Mouse (Mus musculus) MEL (cell line): ENCODE measurements around the gene Gli1. TPM values are rescaled to one million over a fixed set of nuclear protein-coding genes. Genes with fewer than 3 reads are reported as not detected.
A peak's percentile ranks its signal among the peaks of the same experiment; 100 is the strongest.

Source experiments
- DNase-seq: peaks from one replicate; pipeline ENCODE4 v3.0.0; 2011; ENCODE audit warnings: low read depth, low spot score
- H3K27ac ChIP-seq: 2 replicates; pipeline ENCODE4 v1.5.1; 2012; ENCODE audit warnings: low read depth, mild to moderate bottlenecking, control low read depth, low read length, moderate library complexity; ENCODE audit not compliant: control insufficient read depth
- H3K27me3 ChIP-seq, 2 experiments: fragments of 150-350 bp in 1 of 2; sonication (generic) in 1 of 2; 2 replicates each; pipeline ENCODE4 v1.6.1; 2012; ENCODE audit warnings: low read length in 2 of 2, mild to moderate bottlenecking in 2 of 2, improper control_type of control experiment in 1 of 2, moderate library complexity in 1 of 2; ENCODE audit not compliant: insufficient read depth in 2 of 2, control insufficient read depth in 1 of 2
- H3K36me3 ChIP-seq, 2 experiments: 2 replicates each; pipeline ENCODE4 v1.6.1; 2012 to 2014; ENCODE audit warnings: low read length in 2 of 2, improper control_type of control experiment in 1 of 2, inconsistent platforms in 1 of 2, mild to moderate bottlenecking in 1 of 2; ENCODE audit not compliant: insufficient read depth in 2 of 2, control insufficient read depth in 1 of 2
- H3K4me1 ChIP-seq, 2 experiments: fragments of 150-350 bp in 1 of 2; sonication (generic) in 1 of 2; 2 replicates each; pipeline ENCODE4 v1.6.1; 2012; ENCODE audit warnings: low read length in 2 of 2, improper control_type of control experiment in 1 of 2, mild to moderate bottlenecking in 1 of 2; ENCODE audit not compliant: insufficient read depth in 2 of 2, control insufficient read depth in 1 of 2
- H3K4me3 ChIP-seq, 2 experiments: fragments of 150-350 bp in 1 of 2; sonication (generic) in 1 of 2; 2 replicates each; pipeline ENCODE4 v1.5.1; 2012; ENCODE audit warnings: low read depth in 2 of 2, low read length in 2 of 2, mild to moderate bottlenecking in 2 of 2, moderate library complexity in 2 of 2, control low read depth in 1 of 2, improper control_type of control experiment in 1 of 2; ENCODE audit not compliant: control insufficient read depth in 1 of 2, insufficient read depth in 1 of 2
- H3K79me2 ChIP-seq: 2 replicates; pipeline ENCODE4 v1.6.1; 2012; ENCODE audit warnings: mild to moderate bottlenecking, low read length, moderate library complexity; ENCODE audit not compliant: control insufficient read depth, poor library complexity, insufficient read depth
- H3K9ac ChIP-seq: 2 replicates; pipeline ENCODE4 v1.6.1; 2012; ENCODE audit warnings: low read depth, mild to moderate bottlenecking, control low read depth, low read length, moderate library complexity; ENCODE audit not compliant: control insufficient read depth, poor library complexity, severe bottlenecking
- H3K9me3 ChIP-seq: fragments of 150-350 bp; sonication (generic); replicated peaks from 2 replicates; pipeline ENCODE4 v1.6.1; 2012; ENCODE audit warnings: mild to moderate bottlenecking, low read length, improper control_type of control experiment, moderate library complexity; ENCODE audit not compliant: insufficient read depth
- CHD2 ChIP-seq: IDR thresholded peaks from 2 replicates; pipeline ENCODE4 v1.6.1; 2011; ENCODE audit warnings: low read length, improper control_type of control experiment
- CTCF ChIP-seq, 3 experiments: IDR thresholded peaks in 2 of 3; conservative IDR thresholded peaks in 1 of 3; 2 replicates each; pipeline ENCODE4 v1.5.1; 2011 to 2012; ENCODE audit warnings: low read length in 3 of 3, low read depth in 2 of 3, mild to moderate bottlenecking in 2 of 3, improper control_type of control experiment in 1 of 3, inconsistent platforms in 1 of 3, mixed read lengths in 1 of 3, moderate library complexity in 1 of 3; ENCODE audit not compliant: control insufficient read depth in 1 of 3, insufficient read depth in 1 of 3, poor library complexity in 1 of 3, severe bottlenecking in 1 of 3
- EP300 ChIP-seq, 2 experiments: IDR thresholded peaks; 2 replicates each; pipeline ENCODE4 v1.6.1; 2011; ENCODE audit warnings: improper control_type of control experiment in 2 of 2, low read length in 2 of 2, low read depth in 1 of 2, mild to moderate bottlenecking in 1 of 2
- ETS1 ChIP-seq: IDR thresholded peaks from 2 replicates; pipeline ENCODE4 v1.6.1; 2012; ENCODE audit warnings: low read depth, mild to moderate bottlenecking, inconsistent platforms, low read length, improper control_type of control experiment, moderate library complexity
- GABPA ChIP-seq: IDR thresholded peaks from 2 replicates; pipeline ENCODE4 v1.6.1; 2012; ENCODE audit warnings: low read depth, mild to moderate bottlenecking, inconsistent platforms, low read length, improper control_type of control experiment, moderate library complexity
- KAT2A ChIP-seq: conservative IDR thresholded peaks from 2 replicates; pipeline ENCODE4 v1.6.1; 2012; ENCODE audit warnings: low read depth, low read length, improper control_type of control experiment, inconsistent platforms
- MAFK ChIP-seq: IDR thresholded peaks from 2 replicates; pipeline ENCODE4 v1.6.1; 2011; ENCODE audit warnings: low read depth, mild to moderate bottlenecking, low read length, improper control_type of control experiment, borderline replicate concordance
- MEF2A ChIP-seq: IDR thresholded peaks from 2 replicates; pipeline ENCODE4 v1.6.1; 2014; ENCODE audit warnings: low read depth, mild to moderate bottlenecking, inconsistent platforms, low read length, improper control_type of control experiment; ENCODE audit not compliant: poor library complexity, insufficient replicate concordance, severe bottlenecking; ENCODE audit errors: extremely low read depth
- NELFE ChIP-seq: IDR thresholded peaks from 2 replicates; pipeline ENCODE4 v1.6.1; 2011; ENCODE audit warnings: low read depth, low read length, improper control_type of control experiment
- NRF1 ChIP-seq: IDR thresholded peaks from 2 replicates; pipeline ENCODE4 v1.6.1; 2014; ENCODE audit warnings: low read depth, mild to moderate bottlenecking, inconsistent platforms, low read length, improper control_type of control experiment, moderate library complexity; ENCODE audit not compliant: poor library complexity, insufficient read depth, severe bottlenecking
- POLR2A ChIP-seq, 2 experiments: IDR thresholded peaks; 2 replicates each; pipeline ENCODE4 v1.6.1; 2011 to 2012; ENCODE audit warnings: low read length in 2 of 2, mild to moderate bottlenecking in 2 of 2, control low read depth in 1 of 2, improper control_type of control experiment in 1 of 2, low read depth in 1 of 2, moderate library complexity in 1 of 2; ENCODE audit not compliant: control insufficient read depth in 1 of 2, insufficient read depth in 1 of 2, poor library complexity in 1 of 2
- POLR2AphosphoS2 ChIP-seq: IDR thresholded peaks from 2 replicates; pipeline ENCODE4 v1.6.1; 2011; ENCODE audit warnings: low read length, improper control_type of control experiment
- RAD21 ChIP-seq: IDR thresholded peaks from 2 replicates; pipeline ENCODE4 v1.6.1; 2011; ENCODE audit warnings: mild to moderate bottlenecking, low read depth, low read length, improper control_type of control experiment
- SIN3A ChIP-seq: IDR thresholded peaks from 2 replicates; pipeline ENCODE4 v1.6.1; 2012; ENCODE audit warnings: low read length, improper control_type of control experiment, inconsistent platforms
- TBP ChIP-seq: IDR thresholded peaks from 2 replicates; pipeline ENCODE4 v1.8.0; 2011; ENCODE audit warnings: low read depth, low read length, improper control_type of control experiment
- TCF12 ChIP-seq: IDR thresholded peaks from 2 replicates; pipeline ENCODE4 v1.6.1; 2014; ENCODE audit warnings: low read depth, mild to moderate bottlenecking, inconsistent platforms, low read length, improper control_type of control experiment, moderate library complexity
- USF1 ChIP-seq: IDR thresholded peaks from 2 replicates; pipeline ENCODE4 v1.6.1; 2014; ENCODE audit warnings: low read depth, mild to moderate bottlenecking, inconsistent platforms, low read length, improper control_type of control experiment, moderate library complexity
- ZMIZ1 ChIP-seq: IDR thresholded peaks from 2 replicates; pipeline ENCODE4 v1.6.1; 2012; ENCODE audit warnings: low read depth, mild to moderate bottlenecking, inconsistent platforms, low read length, improper control_type of control experiment, moderate library complexity
- ZNF384 ChIP-seq: IDR thresholded peaks from 2 replicates; pipeline ENCODE4 v1.6.1; 2012; ENCODE audit warnings: low read depth, mild to moderate bottlenecking, inconsistent platforms, low read length, improper control_type of control experiment
- polyA plus RNA-seq, 2 experiments: library from polyadenylated mRNA; stranded (reverse) in 1 of 2; unstranded in 1 of 2; fragments of >175 nt in 1 of 2; fragments of >200 nt in 1 of 2; gene quantifications; 2 replicates each; pipeline versions ENCODE4 v1.2.1 to v1.2.4; 2012; ENCODE audit warnings: low replicate concordance in 2 of 2, low read depth in 1 of 2; ENCODE audit not compliant: insufficient read length in 2 of 2, insufficient read depth in 1 of 2, missing spikeins in 1 of 2
- total RNA-seq: library from RNA; depleted of rRNA; stranded (reverse); fragments of 300-350 nt; gene quantifications from 2 replicates; pipeline ENCODE4 v1.2.3, GENCODE M21; 2012

Gli1 gene
- total and polyA plus RNA-seq, 3 experiments = 1.3 to 8.0 TPM; not detected in 1

DNA sequence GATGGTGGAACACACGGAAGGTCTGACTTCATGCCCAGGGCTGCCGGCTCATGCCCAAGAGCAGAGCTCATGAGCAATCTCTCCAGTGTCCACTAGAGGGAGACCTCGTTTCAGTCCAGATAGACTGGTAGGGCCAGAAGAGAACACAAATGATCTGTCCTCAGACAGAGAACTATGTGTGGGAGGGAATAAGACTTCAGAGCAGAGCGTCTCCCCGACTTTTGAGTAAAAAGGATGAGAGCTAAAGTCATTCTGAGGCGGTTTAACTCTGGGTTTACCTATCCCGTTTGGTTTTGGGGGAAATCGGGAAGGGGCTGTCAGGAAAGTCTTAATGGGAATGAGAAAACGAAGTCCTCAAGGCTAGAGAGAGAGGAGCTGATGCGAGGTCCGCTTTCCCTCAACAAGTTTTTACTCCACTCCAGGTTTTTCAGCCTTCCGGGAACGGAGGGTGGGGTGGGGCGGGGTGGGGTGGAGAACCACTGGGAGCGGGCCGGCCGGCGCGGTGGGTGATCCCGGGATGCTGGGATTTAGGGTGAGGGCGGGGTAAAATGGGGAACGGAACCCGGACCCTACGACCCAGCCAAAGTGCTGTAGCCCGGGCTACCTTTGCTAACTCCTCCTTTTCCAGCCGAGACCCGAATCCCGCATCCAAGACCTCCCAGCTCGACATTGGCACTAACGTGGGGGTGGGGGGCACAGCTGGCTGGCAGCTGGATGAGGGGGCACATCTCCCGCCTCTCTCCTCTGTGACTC, 2.7 kb downstream of the Gli1 start (continued):
- TF ChIP-seq NELFE (no peak), CHD2 (no peak), ZMIZ1 (no peak), CTCF (IDR thresholded peaks at IDR 0.05 in 2 of 3, conservative IDR thresholded peaks at IDR 0.05 in 1 of 3; ENCODE audit: control insufficient read depth in 1 of 3, insufficient read depth in 1 of 3, low read depth in 2 of 3, low read length in 3 of 3, poor library complexity in 1 of 3, severe bottlenecking in 1 of 3) (peak; percentile 81 to 93 (median 92)), ZNF384 (0 out of 2 replicates have a peak, but pooled peaks have one; percentile 12)

GRCm38 (mm10) chr10:127337536-127338099, 4.2 kb downstream of the Gli1 start:
- H3K9ac ChIP-seq = no peak overlapping the region
- no peaks in the 10 kb centered on the region for H3K27me3 ChIP-seq
- TF ChIP-seq TBP (no peak), NRF1 (no peak), GABPA (no peak), POLR2A (IDR thresholded peaks at IDR 0.05; ENCODE audit: control insufficient read depth in 1 of 2, insufficient read depth in 1 of 2, low read depth in 1 of 2, low read length in 2 of 2, poor library complexity in 1 of 2) (no peak), ZMIZ1 (no peak), MAFK (no peak), CHD2 (no peak), POLR2AphosphoS2 (no peak), SIN3A (no peak), USF1 (no peak)
- H3K36me3 ChIP-seq = peaks cover 0 to 2% of the 10 kb centered on the region in 2 experiments; a peak in 1 of 4 replicates
- H3K4me1 ChIP-seq = no peaks in the 10 kb centered on the region
- H3K9me3 ChIP-seq = no peaks in the 10 kb centered on the region
- no peak overlapping the region for H3K4me3 ChIP-seq
- no peak overlapping the region for H3K27ac ChIP-seq
- DNase-seq = no peak
- no peaks in the 10 kb centered on the region; the same call in 1 of the 2 replicates for H3K79me2 ChIP-seq

GRCm38 (mm10) chr10:127336952-127337351, 4.8 kb downstream of the Gli1 start:
- no peaks in the 10 kb centered on the region for H3K4me1 ChIP-seq
- H3K79me2 ChIP-seq = no peaks in the 10 kb centered on the region; the same call in 1 of the 2 replicates
- DNase-seq = no peak
- peaks cover 0 to 2% of the 10 kb centered on the region in 2 experiments; a peak in 1 of 4 replicates for H3K36me3 ChIP-seq
- no peak overlapping the region for H3K9ac ChIP-seq
- no peak overlapping the region for H3K27ac ChIP-seq
- no peaks in the 10 kb centered on the region for H3K9me3 ChIP-seq
- TF ChIP-seq POLR2A (IDR thresholded peaks at IDR 0.05; ENCODE audit: control insufficient read depth in 1 of 2, insufficient read depth in 1 of 2, low read depth in 1 of 2, low read length in 2 of 2, poor library complexity in 1 of 2) = no peak
- TF ChIP-seq ETS1 = no peak
- no peak for TF ChIP-seq EP300 (IDR thresholded peaks at IDR 0.05; ENCODE audit: low read depth in 1 of 2, low read length in 2 of 2)
- no peak for TF ChIP-seq MEF2A
- TF ChIP-seq CHD2 = no peak
- TF ChIP-seq TCF12 = no peak
- no peak for TF ChIP-seq GABPA
- no peak for TF ChIP-seq KAT2A
- TF ChIP-seq RAD21 = no peak
- no peak overlapping the region for H3K4me3 ChIP-seq
- no peaks in the 10 kb centered on the region for H3K27me3 ChIP-seq
